Mouse (Mus musculus) neural tube, embryonic 15.5 days (tissue): ENCODE measurements around the gene Usp36. TPM values are rescaled to one million over a fixed set of nuclear protein-coding genes. Genes with fewer than 3 reads are reported as not detected.

Source experiments
- ATAC-seq: fragments of 200-750 bp; cut with Nextera tagmentation; 2 replicates; pipeline ENCODE4 v1.8.0; 2017; ENCODE audit warnings: mild to moderate bottlenecking, moderate TSS enrichment, moderate library complexity; ENCODE audit not compliant: low FRiP score
- H3K27ac ChIP-seq: fragments of 300-500 bp; sonication (generic); replicated peaks from 2 replicates; pipeline ENCODE4 v1.5.1; 2015; ENCODE audit warnings: mild to moderate bottlenecking, inconsistent platforms
- H3K27me3 ChIP-seq: fragments of 300-500 bp; sonication (generic); replicated peaks from 2 replicates; pipeline ENCODE4 v1.6.1; 2015; ENCODE audit warnings: inconsistent platforms
- H3K36me3 ChIP-seq: fragments of 300-500 bp; sonication (generic); 2 replicates; pipeline ENCODE4 v1.6.1; 2015; ENCODE audit warnings: inconsistent platforms
- H3K4me1 ChIP-seq: fragments of 300-500 bp; sonication (generic); 2 replicates; pipeline ENCODE4 v1.6.1; 2015; ENCODE audit warnings: inconsistent platforms
- H3K4me2 ChIP-seq: fragments of 300-500 bp; sonication (generic); 2 replicates; pipeline ENCODE4 v1.6.1; 2015; ENCODE audit warnings: inconsistent platforms, mild to moderate bottlenecking, moderate library complexity
- H3K4me3 ChIP-seq: fragments of 300-500 bp; sonication (generic); replicated peaks from 2 replicates; pipeline ENCODE4 v1.5.1; 2015; ENCODE audit warnings: mild to moderate bottlenecking, inconsistent platforms
- H3K9ac ChIP-seq: fragments of 300-500 bp; sonication (generic); replicated peaks from 2 replicates; pipeline ENCODE4 v1.6.1; 2015; ENCODE audit warnings: mild to moderate bottlenecking, inconsistent platforms
- H3K9me3 ChIP-seq: fragments of 300-500 bp; sonication (generic); replicated peaks from 2 replicates; pipeline ENCODE4 v1.6.1; 2016; ENCODE audit warnings: inconsistent platforms
- WGBS: fragments of 180-500 bp; shearing (Covaris S2); methylation state at CpG from one replicate; pipeline ENCODE4 v1.1.7; 2015; ENCODE audit warnings: mixed read lengths; 5-methylcytosine and 5-hydroxymethylcytosine counted together
- polyA plus RNA-seq: library from polyadenylated mRNA; unstranded; fragments of >200 nt; fragmentation: Nextera tagmentation; extraction: Ambion mirVana; gene quantifications from 2 replicates; pipeline ENCODE4 v1.2.1, GENCODE M21; 2015

The Usp36 gene
- polyA plus RNA-seq, 1 experiment from 2014 or later: 19.5 TPM

GRCm38 (mm10) chr11:118295026-118295425, 5.0 kb upstream of the Usp36 start:
- Histone ChIP-seq H3K27me3 (no peaks in the 10 kb centered on the region), H3K36me3 (no peaks in the 10 kb centered on the region), H3K9ac (no peak overlapping the region), H3K4me3 (no peak overlapping the region), H3K4me2 (no peak overlapping the region), H3K4me1 (peaks cover 9% of the 10 kb centered on the region; the same call in 1 of the 2 replicates), H3K9me3 (no peaks in the 10 kb centered on the region), H3K27ac (no peak overlapping the region)
- no peak for ATAC-seq
- WGBS: 95% methylated on average over 2 of the region's 2 CpGs

GRCm38 (mm10) chr11:118292671-118293070, 2.6 kb upstream of the Usp36 start:
- no peaks in the 10 kb centered on the region for H3K9me3 ChIP-seq

GRCm38 (mm10) chr11:118289562-118289961, 482 bp downstream of the Usp36 start:
- Histone ChIP-seq H3K9ac (peak overlapping the region; percentile 98), H3K4me2 (peak overlapping the region; percentile 91), H3K4me1 (peaks cover 27% of the 10 kb centered on the region), H3K9me3 (no peaks in the 10 kb centered on the region), H3K4me3 (peak overlapping the region; percentile 88), H3K27ac (peak overlapping the region; percentile 88), H3K27me3 (no peaks in the 10 kb centered on the region), H3K36me3 (peaks cover 25% of the 10 kb centered on the region)
- WGBS: 0% methylated on average over 22 of the region's 22 CpGs
- peak; percentile 32 for ATAC-seq

More at GRCm38 (mm10) chr11:118292671-118293070, 2.6 kb upstream of the Usp36 start:
- no peaks in the 10 kb centered on the region for H3K27me3 ChIP-seq
- no peaks in the 10 kb centered on the region for H3K36me3 ChIP-seq
- no peak overlapping the region for H3K4me3 ChIP-seq
- H3K4me1 ChIP-seq: peaks cover 25% of the 10 kb centered on the region
- no peak overlapping the region for H3K4me2 ChIP-seq
- WGBS: 79% methylated on average over 6 of the region's 6 CpGs
- no peak overlapping the region for H3K27ac ChIP-seq
- no peak for ATAC-seq
- H3K9ac ChIP-seq: no peak overlapping the region

GRCm38 (mm10) chr11:118289037-118289511, 970 bp downstream of the Usp36 start:
- WGBS: 1% methylated on average over 16 of the region's 16 CpGs
- Histone ChIP-seq H3K4me1 (peaks cover 27% of the 10 kb centered on the region), H3K36me3 (peaks cover 30% of the 10 kb centered on the region), H3K9me3 (no peaks in the 10 kb centered on the region), H3K9ac (peak overlapping the region; percentile 98), H3K27ac (peak overlapping the region; percentile 88), H3K4me2 (peak overlapping the region; percentile 91), H3K4me3 (peak overlapping the region; percentile 88), H3K27me3 (no peaks in the 10 kb centered on the region)
- ATAC-seq: no peak

GRCm38 (mm10) chr11:118287573-118287972, 2.5 kb downstream of the Usp36 start:
- H3K36me3 ChIP-seq: peaks cover 44% of the 10 kb centered on the region
- whole genome bisulfite sequencing: 94% methylated on average over 9 of the region's 9 CpGs

GRCm38 (mm10) chr11:118286434-118286833, 3.6 kb downstream of the Usp36 start:
- ATAC-seq: no peak
- Histone ChIP-seq H3K27ac (no peak overlapping the region), H3K27me3 (no peaks in the 10 kb centered on the region), H3K4me3 (no peak overlapping the region), H3K9ac (no peak overlapping the region), H3K9me3 (no peaks in the 10 kb centered on the region), H3K36me3 (peaks cover 55% of the 10 kb centered on the region), H3K4me1 (peaks cover 27% of the 10 kb centered on the region), H3K4me2 (no peak overlapping the region)
- 94% methylated on average over 9 of the region's 9 CpGs for WGBS

More at GRCm38 (mm10) chr11:118287573-118287972, 2.5 kb downstream of the Usp36 start:
- no peaks in the 10 kb centered on the region for H3K9me3 ChIP-seq
- no peak overlapping the region for H3K4me3 ChIP-seq
- H3K27me3 ChIP-seq: no peaks in the 10 kb centered on the region
- peaks cover 27% of the 10 kb centered on the region for H3K4me1 ChIP-seq
- no peak overlapping the region for H3K4me2 ChIP-seq
- no peak overlapping the region for H3K27ac ChIP-seq
- ATAC-seq: no peak
- no peak overlapping the region for H3K9ac ChIP-seq

- 93% methylated on average over 13 of the region's 13 CpGs for WGBS
- Histone ChIP-seq H3K4me3 (no peak overlapping the region), H3K4me2 (no peak overlapping the region), H3K4me1 (peaks cover 21% of the 10 kb centered on the region), H3K27ac (no peak overlapping the region), H3K9ac (no peak overlapping the region), H3K9me3 (no peaks in the 10 kb centered on the region), H3K36me3 (peaks cover 60% of the 10 kb centered on the region), H3K27me3 (no peaks in the 10 kb centered on the region)
- ATAC-seq: no peak
Measured at GRCm38 (mm10) chr11:118285791-118286190, 4.3 kb downstream of the Usp36 start.

GRCm38 (mm10) chr11:118280218-118280617, 9.8 kb downstream of the Usp36 start:
- ATAC-seq: no peak
- Histone ChIP-seq H3K27ac (no peak overlapping the region), H3K4me2 (no peak overlapping the region), H3K4me1 (no peaks in the 10 kb centered on the region), H3K4me3 (no peak overlapping the region), H3K9ac (no peak overlapping the region), H3K27me3 (no peaks in the 10 kb centered on the region), H3K9me3 (no peaks in the 10 kb centered on the region), H3K36me3 (peaks cover 97% of the 10 kb centered on the region)
- WGBS: 92% methylated on average over 3 of the region's 3 CpGs

GRCm38 (mm10) chr11:118276328-118276727, 13.7 kb downstream of the Usp36 start:
- Histone ChIP-seq H3K36me3 (peaks cover 98% of the 10 kb centered on the region), H3K9ac (no peak overlapping the region), H3K9me3 (no peaks in the 10 kb centered on the region), H3K27me3 (no peaks in the 10 kb centered on the region), H3K4me3 (no peak overlapping the region), H3K4me1 (no peaks in the 10 kb centered on the region), H3K4me2 (no peak overlapping the region), H3K27ac (no peak overlapping the region)
- 89% methylated on average over 7 of the region's 7 CpGs for WGBS
- ATAC-seq: no peak

GRCm38 (mm10) chr11:118275092-118275491, 15.0 kb downstream of the Usp36 start:
- H3K9ac ChIP-seq: no peak overlapping the region
- H3K27me3 ChIP-seq: no peaks in the 10 kb centered on the region
- H3K27ac ChIP-seq: no peak overlapping the region
- H3K4me1 ChIP-seq: no peaks in the 10 kb centered on the region
- H3K4me2 ChIP-seq: no peak overlapping the region
- no peaks in the 10 kb centered on the region for H3K9me3 ChIP-seq
- peaks cover 97% of the 10 kb centered on the region for H3K36me3 ChIP-seq
- ATAC-seq: no peak
- H3K4me3 ChIP-seq: no peak overlapping the region
- WGBS: 91% methylated on average over 9 of the region's 9 CpGs

GRCm38 (mm10) chr11:118269827-118270226, 20.2 kb downstream of the Usp36 start:
- Histone ChIP-seq H3K36me3 (peaks cover 94% of the 10 kb centered on the region), H3K9ac (no peak overlapping the region), H3K4me3 (no peak overlapping the region), H3K4me2 (no peak overlapping the region), H3K27ac (no peak overlapping the region), H3K27me3 (no peaks in the 10 kb centered on the region), H3K9me3 (no peaks in the 10 kb centered on the region), H3K4me1 (no peaks in the 10 kb centered on the region)
- no peak for ATAC-seq
- 92% methylated on average over 3 of the region's 3 CpGs for WGBS

- no peak overlapping the region for H3K9ac ChIP-seq
- no peak overlapping the region for H3K27ac ChIP-seq
- H3K4me3 ChIP-seq: no peak overlapping the region
- 92% methylated on average over 7 of the region's 7 CpGs for WGBS
- no peaks in the 10 kb centered on the region for H3K9me3 ChIP-seq
- ATAC-seq: no peak
- no peaks in the 10 kb centered on the region for H3K27me3 ChIP-seq
- no peaks in the 10 kb centered on the region for H3K4me1 ChIP-seq
- no peak overlapping the region for H3K4me2 ChIP-seq
- H3K36me3 ChIP-seq: peaks cover 94% of the 10 kb centered on the region
Measured at GRCm38 (mm10) chr11:118266666-118267046, 23.4 kb downstream of the Usp36 start.
